Mouse (Mus musculus) bone marrow, adult 2 months (tissue): ENCODE measurements around the gene Polg.

Source experiments
- CTCF ChIP-seq: fragments of 200-500 bp; IDR thresholded peaks from 2 replicates; pipeline ENCODE4 v1.5.1; 2011; ENCODE audit warnings: low read length, control low read depth; ENCODE audit not compliant: control insufficient read depth, insufficient read depth
- POLR2A ChIP-seq: fragments of 200-500 bp; IDR thresholded peaks from 2 replicates; pipeline ENCODE4 v1.6.1; 2011; ENCODE audit warnings: low read depth, mild to moderate bottlenecking, control low read depth, low read length, borderline replicate concordance; ENCODE audit not compliant: control insufficient read depth

DNA sequence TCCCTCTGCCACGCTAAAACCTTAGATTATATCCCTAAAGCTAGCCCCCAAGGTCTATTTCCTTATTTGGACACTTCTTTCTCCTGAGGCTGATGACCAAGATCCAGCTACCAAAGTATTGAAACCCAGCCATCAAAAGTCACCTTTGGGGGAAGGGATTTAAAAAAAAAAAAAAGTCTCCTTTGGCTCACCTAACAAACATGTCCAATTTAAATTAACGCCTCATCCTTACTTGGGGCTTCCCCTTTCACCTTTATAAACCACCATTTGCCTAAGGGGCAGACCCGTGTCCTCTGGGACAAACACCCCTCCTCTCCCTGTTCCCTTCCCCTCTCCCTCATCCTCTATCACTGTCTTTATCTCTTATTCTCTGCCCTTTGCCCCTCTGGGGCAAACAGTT is 4.6 kb upstream of the Polg start:
- TF ChIP-seq POLR2A = no peak
- no peak for TF ChIP-seq CTCF
